Mouse (Mus musculus): Measurements from ENCODE around the gene Diablo. TPM values are rescaled to one million over a fixed set of nuclear protein-coding genes. Genes with fewer than 3 reads are reported as not detected.

Gene Diablo
- 112 and 124 TPM in 2 replicates for polyA plus RNA-seq (2016; fragmentation: Nextera tagmentation; extraction: Ambion mirVana)

GRCm38 (mm10) chr5:123523692-123524392 lies at the start of gene Diablo:
TSS of gene Diablo (minus strand) at chr5:123524176.
- peak within 1 kb of the TSS; percentile 96 for H3K4me2 ChIP-seq (replicated peaks)
- peak within 1 kb of the TSS; percentile 88 for H3K9ac ChIP-seq
- peak; percentile 98 for ATAC-seq (ENCODE audit: low FRiP score)
- H3K9me3 ChIP-seq (replicated peaks): no peaks in the 10 kb centered on the region
- peak within 1 kb of the TSS; percentile 94 for H3K4me3 ChIP-seq
- peaks cover 28% of the 10 kb centered on the region for H3K4me1 ChIP-seq
- peak within 1 kb of the TSS; percentile 81 for H3K27ac ChIP-seq
- H3K36me3 ChIP-seq: peaks cover 13% of the 10 kb centered on the region
- no peaks in the 10 kb centered on the region for H3K27me3 ChIP-seq
- under 1% methylated on average over 77 of the region's 82 CpGs for WGBS

DNA sequence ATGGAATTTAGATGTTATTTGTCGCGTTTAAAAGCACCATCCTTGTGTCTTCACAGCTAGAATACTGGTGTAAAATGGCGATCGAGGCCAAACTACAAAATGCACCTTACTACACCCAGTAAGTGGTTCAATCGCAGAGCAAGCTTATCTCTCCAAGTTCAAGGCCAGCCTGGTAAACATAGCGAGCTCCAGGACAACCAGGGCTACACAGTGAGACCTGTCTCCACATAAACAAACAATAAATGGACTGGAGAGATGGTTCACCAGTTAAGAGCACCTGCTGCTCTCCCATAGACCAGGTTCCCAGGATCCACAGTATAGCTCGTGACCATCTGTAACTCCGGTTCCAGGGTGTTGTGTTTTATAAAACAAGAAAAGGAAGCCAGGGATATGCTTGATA lies 49.4 kb upstream of the Diablo start:
- peak overlapping the region; percentile 90 for H3K4me2 ChIP-seq (replicated peaks)
- H3K36me3 ChIP-seq: peaks cover 37% of the 10 kb centered on the region
- no peak overlapping the region for H3K9ac ChIP-seq
- 65% methylated on average over 8 of the region's 8 CpGs for WGBS
- H3K4me1 ChIP-seq: peaks cover 9% of the 10 kb centered on the region
- ATAC-seq (ENCODE audit: low FRiP score): peak; percentile 21; the same call in 1 of the 2 replicates
- no peaks in the 10 kb centered on the region for H3K27me3 ChIP-seq
- peak overlapping the region; percentile 92 for H3K4me3 ChIP-seq
- H3K9me3 ChIP-seq (replicated peaks): no peaks in the 10 kb centered on the region
- H3K27ac ChIP-seq: no peak overlapping the region

DNA sequence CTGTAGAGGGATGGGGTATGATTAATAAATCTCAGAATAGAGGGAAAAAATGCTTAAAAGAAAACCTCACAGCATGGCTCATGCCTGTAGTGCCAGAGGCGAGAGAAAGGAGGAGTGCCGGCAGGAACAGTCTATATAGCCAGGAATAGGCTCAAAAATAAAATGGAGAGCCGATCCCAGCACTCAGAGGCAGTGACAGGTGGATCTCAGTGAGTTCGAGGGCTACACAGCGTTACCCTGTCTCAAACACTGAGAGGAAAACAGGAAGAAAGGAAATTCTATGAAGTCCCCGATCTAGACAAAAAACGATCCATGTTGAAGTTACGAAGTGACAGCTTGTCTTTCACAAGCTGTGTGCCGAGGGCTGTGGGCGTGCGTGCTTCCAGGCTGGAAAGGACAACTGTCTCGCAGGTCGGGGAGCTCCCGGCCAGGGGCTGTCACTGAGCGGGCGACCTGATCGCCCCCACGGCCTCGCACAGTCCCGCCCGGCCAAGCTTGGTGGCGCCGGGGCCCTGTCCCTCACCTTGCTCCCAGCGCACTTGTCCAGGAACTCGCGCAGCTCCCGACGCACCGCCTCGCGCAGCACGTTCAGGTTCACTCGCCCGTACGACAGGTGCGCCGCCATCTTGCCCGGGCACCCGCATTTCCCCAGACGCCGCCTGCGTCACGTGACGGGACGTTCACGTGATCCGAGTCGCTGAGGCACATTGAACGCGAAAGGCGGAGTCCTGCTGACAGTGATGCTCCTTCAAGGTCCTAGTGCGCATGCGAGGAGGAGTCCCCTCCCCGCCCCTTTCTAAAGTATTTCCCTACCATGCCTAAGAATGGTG lies 48.6 kb upstream of the Diablo start, which contains the start of gene Vps33a:
Gene Vps33a, minus strand, starts transcription at position 682 of the 830 bp plus-strand sequence.
- Histone ChIP-seq H3K9me3 (replicated peaks) (no peaks in the 10 kb centered on the region), H3K27me3 (no peaks in the 10 kb centered on the region), H3K4me3 (peak within 1 kb of the TSS; percentile 92), H3K4me2 (replicated peaks) (peak within 1 kb of the TSS; percentile 90), H3K4me1 (peaks cover 9% of the 10 kb centered on the region), H3K9ac (peak within 1 kb of the TSS; percentile 87), H3K27ac (peak within 1 kb of the TSS; percentile 77), H3K36me3 (peaks cover 37% of the 10 kb centered on the region)
- peak; percentile 89 for ATAC-seq (ENCODE audit: low FRiP score)
- WGBS: under 1% methylated on average over 54 of the region's 54 CpGs

GRCm38 (mm10) chr5:123561128-123561527 lies 37.2 kb upstream of the Diablo start:
- ATAC-seq (ENCODE audit: low FRiP score): no peak
- Histone ChIP-seq H3K4me3 (no peak overlapping the region), H3K4me2 (replicated peaks) (no peak overlapping the region), H3K9ac (no peak overlapping the region), H3K27me3 (no peaks in the 10 kb centered on the region), H3K9me3 (replicated peaks) (no peaks in the 10 kb centered on the region), H3K27ac (no peak overlapping the region), H3K36me3 (peaks cover 95% of the 10 kb centered on the region), H3K4me1 (no peaks in the 10 kb centered on the region)
- 93% methylated on average over 11 of the region's 11 CpGs for WGBS

DNA sequence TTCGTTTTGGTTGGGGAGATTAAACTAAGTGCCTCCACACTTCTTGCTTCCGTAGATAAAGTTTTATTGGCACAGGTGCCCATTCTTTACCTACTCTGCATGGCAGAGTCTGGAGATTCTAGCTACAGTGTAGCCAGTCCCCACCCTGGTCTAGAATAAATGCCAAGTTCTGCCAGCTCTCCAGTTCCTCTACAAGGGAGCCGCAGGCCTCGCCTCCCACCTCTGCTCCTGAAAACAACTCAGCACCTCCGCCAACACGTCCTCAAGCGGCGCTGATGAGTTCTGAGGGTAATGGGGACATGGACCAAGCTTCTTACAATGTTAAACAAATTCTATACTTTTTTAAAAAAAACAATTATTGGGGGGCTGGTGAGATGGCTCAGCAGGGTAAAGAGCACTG lies 35.6 kb upstream of the Diablo start:
- Histone ChIP-seq H3K4me2 (replicated peaks) (no peak overlapping the region), H3K4me3 (no peak overlapping the region), H3K9ac (no peak overlapping the region), H3K4me1 (no peaks in the 10 kb centered on the region), H3K36me3 (peaks cover 90% of the 10 kb centered on the region), H3K27ac (no peak overlapping the region), H3K9me3 (replicated peaks) (no peaks in the 10 kb centered on the region), H3K27me3 (no peaks in the 10 kb centered on the region)
- 95% methylated on average over 8 of the region's 8 CpGs for WGBS
- ATAC-seq (ENCODE audit: low FRiP score): no peak

- H3K9me3 ChIP-seq (replicated peaks): no peaks in the 10 kb centered on the region
- H3K27me3 ChIP-seq: no peaks in the 10 kb centered on the region
- H3K4me3 ChIP-seq: no peak overlapping the region
- no peak for ATAC-seq (ENCODE audit: low FRiP score)
- 79% methylated on average over 2 of the region's 2 CpGs for WGBS
- no peak overlapping the region for H3K27ac ChIP-seq
- H3K4me2 ChIP-seq (replicated peaks): no peak overlapping the region
- H3K4me1 ChIP-seq: no peaks in the 10 kb centered on the region
- peaks cover 62% of the 10 kb centered on the region for H3K36me3 ChIP-seq
- no peak overlapping the region for H3K9ac ChIP-seq
These were observed 32.5 kb upstream of the Diablo start for GRCm38 (mm10) chr5:123556451-123556850.

- Histone ChIP-seq H3K4me1 (no peaks in the 10 kb centered on the region), H3K27me3 (no peaks in the 10 kb centered on the region), H3K9me3 (replicated peaks) (no peaks in the 10 kb centered on the region), H3K4me2 (replicated peaks) (no peak overlapping the region), H3K36me3 (peaks cover 55% of the 10 kb centered on the region), H3K4me3 (no peak overlapping the region), H3K27ac (no peak overlapping the region), H3K9ac (no peak overlapping the region)
- 93% methylated on average over 7 of the region's 7 CpGs for WGBS
- ATAC-seq (ENCODE audit: low FRiP score): no peak
These were observed 31.7 kb upstream of the Diablo start for GRCm38 (mm10) chr5:123555693-123556092.

DNA sequence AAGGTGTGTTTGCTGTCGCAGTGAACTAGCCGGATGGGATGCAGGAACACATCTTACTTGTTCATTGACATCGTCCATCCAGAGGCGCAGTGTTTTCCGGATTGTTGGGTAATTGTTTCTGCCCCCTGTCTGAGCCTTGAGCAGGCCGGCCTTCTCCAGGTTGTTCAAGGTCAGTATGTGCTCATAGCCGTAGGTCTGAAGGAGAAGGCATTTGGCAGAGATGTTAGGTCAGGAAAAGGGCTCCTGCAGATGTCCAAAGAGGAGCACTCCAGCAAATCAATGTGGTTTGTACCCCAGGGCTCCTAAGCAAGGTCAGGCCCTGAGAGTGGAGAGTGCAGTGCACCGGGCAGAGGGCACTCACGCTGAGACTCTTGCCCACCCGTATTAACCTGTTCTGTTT lies 9.8 kb upstream of the Diablo start:
- Histone ChIP-seq H3K27ac (no peak overlapping the region), H3K27me3 (no peaks in the 10 kb centered on the region), H3K9ac (no peak overlapping the region), H3K4me3 (no peak overlapping the region), H3K4me2 (replicated peaks) (no peak overlapping the region), H3K36me3 (peaks cover 78% of the 10 kb centered on the region), H3K9me3 (replicated peaks) (no peaks in the 10 kb centered on the region), H3K4me1 (no peaks in the 10 kb centered on the region)
- 94% methylated on average over 10 of the region's 10 CpGs for WGBS
- no peak for ATAC-seq (ENCODE audit: low FRiP score)

DNA sequence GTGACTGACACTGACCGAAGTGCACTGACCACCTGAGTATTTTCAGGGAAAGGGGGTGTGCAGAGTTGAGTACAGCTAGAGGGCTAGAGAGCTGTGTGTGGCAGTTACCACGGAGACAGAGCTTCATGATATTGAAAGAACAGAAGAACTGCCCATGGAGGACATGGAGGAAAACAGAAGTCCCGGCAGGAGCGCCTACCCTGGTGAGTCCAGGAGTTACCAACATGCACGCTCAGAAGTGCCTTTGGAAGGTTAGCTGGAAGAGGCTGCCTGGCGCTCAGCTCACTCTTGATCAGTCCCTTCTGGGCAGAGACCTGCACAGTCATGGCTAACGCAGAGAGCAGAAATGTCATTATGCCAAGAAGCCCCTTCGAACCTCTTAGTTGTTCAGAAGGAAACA lies 6.1 kb upstream of the Diablo start:
- H3K27ac ChIP-seq: no peak overlapping the region
- H3K4me2 ChIP-seq (replicated peaks): no peak overlapping the region
- ATAC-seq (ENCODE audit: low FRiP score): no peak
- no peaks in the 10 kb centered on the region for H3K9me3 ChIP-seq (replicated peaks)
- H3K9ac ChIP-seq: no peak overlapping the region
- peaks cover 67% of the 10 kb centered on the region for H3K36me3 ChIP-seq
- H3K4me1 ChIP-seq: no peaks in the 10 kb centered on the region; the same call in 1 of the 2 replicates
- no peak overlapping the region for H3K4me3 ChIP-seq
- WGBS: 91% methylated on average over 8 of the region's 8 CpGs
- no peaks in the 10 kb centered on the region for H3K27me3 ChIP-seq

- Histone ChIP-seq H3K4me2 (replicated peaks) (no peak overlapping the region), H3K27ac (no peak overlapping the region), H3K27me3 (no peaks in the 10 kb centered on the region), H3K4me3 (no peak overlapping the region), H3K4me1 (peaks cover 6% of the 10 kb centered on the region), H3K36me3 (peaks cover 55% of the 10 kb centered on the region), H3K9me3 (replicated peaks) (no peaks in the 10 kb centered on the region), H3K9ac (no peak overlapping the region)
- no peak for ATAC-seq (ENCODE audit: low FRiP score)
- WGBS: 82% methylated on average over 7 of the region's 7 CpGs
These were observed 4.7 kb upstream of the Diablo start for GRCm38 (mm10) chr5:123528641-123529040.

GRCm38 (mm10) chr5:123525916-123526495 lies 2.0 kb upstream of the Diablo start:
- 88% methylated on average over 9 of the region's 9 CpGs for WGBS
- ATAC-seq (ENCODE audit: low FRiP score): no peak
- H3K27ac ChIP-seq: no peak overlapping the region
- no peak overlapping the region for H3K4me2 ChIP-seq (replicated peaks)
- H3K36me3 ChIP-seq: peaks cover 28% of the 10 kb centered on the region
- H3K4me1 ChIP-seq: peaks cover 28% of the 10 kb centered on the region
- H3K27me3 ChIP-seq: no peaks in the 10 kb centered on the region
- H3K9me3 ChIP-seq (replicated peaks): no peaks in the 10 kb centered on the region
- no peak overlapping the region for H3K9ac ChIP-seq
- H3K4me3 ChIP-seq: no peak overlapping the region

DNA sequence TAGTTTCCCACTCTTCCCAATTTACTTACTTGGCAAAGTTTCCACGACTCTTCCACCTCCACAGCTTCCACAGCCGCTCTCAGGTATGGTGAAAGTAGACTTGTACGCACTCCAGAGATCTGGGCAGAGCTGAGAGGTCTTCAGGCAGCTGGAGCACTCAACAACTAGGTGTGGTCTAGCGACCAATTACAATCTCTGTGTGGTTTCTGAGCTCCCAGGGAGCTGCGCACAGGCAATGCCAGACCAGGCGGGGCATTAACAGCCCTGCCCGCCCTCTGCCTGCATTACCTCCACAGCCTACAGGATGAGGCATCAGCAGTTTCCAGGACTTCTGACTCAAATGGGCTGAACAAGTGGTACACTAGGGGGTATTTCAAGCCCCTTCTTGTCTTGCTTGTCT lies 1.3 kb upstream of the Diablo start, which contains the start of gene Gm49027:
Gene Gm49027, minus strand, starts transcription at position 208 of the 400 bp plus-strand sequence.
- Histone ChIP-seq H3K36me3 (peaks cover 21% of the 10 kb centered on the region), H3K27ac (peak within 1 kb of the TSS; percentile 81), H3K9me3 (replicated peaks) (no peaks in the 10 kb centered on the region), H3K4me3 (peak within 1 kb of the TSS; percentile 94), H3K4me2 (replicated peaks) (peak within 1 kb of the TSS; percentile 96), H3K4me1 (peaks cover 28% of the 10 kb centered on the region), H3K9ac (peak within 1 kb of the TSS; percentile 59), H3K27me3 (no peaks in the 10 kb centered on the region)
- no peak for ATAC-seq (ENCODE audit: low FRiP score)
- 87% methylated on average over 7 of the region's 7 CpGs for WGBS
